Mouse (Mus musculus) liver, adult 2 months (tissue): ENCODE measurements around the gene 8030474K03Rik.

Experiments used
- CTCF ChIP-seq: fragments of 200-500 bp; IDR thresholded peaks from 2 replicates; pipeline ENCODE4 v1.5.1; 2011; ENCODE audit warnings: low read depth, low read length, control low read depth
- POLR2A ChIP-seq: fragments of 200-500 bp; IDR thresholded peaks from 2 replicates; pipeline ENCODE4 v1.6.1; 2011; ENCODE audit warnings: low read length, control low read depth; ENCODE audit not compliant: insufficient read depth; ENCODE audit errors: extremely low read depth

GRCm38 (mm10) chrX:101754478-101754877 is 40.0 kb upstream of the 8030474K03Rik start:
- TF ChIP-seq CTCF: no peak
- TF ChIP-seq POLR2A: no peak
